Mouse (Mus musculus): ENCODE measurements around the gene Igsf9. TPM values are rescaled to one million over a fixed set of nuclear protein-coding genes. Genes with fewer than 3 reads are reported as not detected.

Gene Igsf9
- total RNA-seq, 1 experiment: 45.6 TPM

GRCm38 (mm10) chr1:172507701-172508100 lies 26.1 kb downstream of the Igsf9 start:
- Histone ChIP-seq H3K4me3 (ENCODE audit: insufficient read depth in 1 of 2, low read depth in 1 of 2, low read length in 2 of 2, poor library complexity in 1 of 2, severe bottlenecking in 1 of 2) (no peak overlapping the region), H3K9me3 (ENCODE audit: control insufficient read depth, insufficient read depth, low read depth, low read length) (no peaks in the 10 kb centered on the region), H3K9ac (ENCODE audit: insufficient read depth, low read depth, low read length, poor library complexity, severe bottlenecking) (no peak overlapping the region), H3K27ac (ENCODE audit: insufficient read depth, low read depth, low read length, poor library complexity, severe bottlenecking) (no peak overlapping the region), H3K4me1 (ENCODE audit: control insufficient read depth in 2 of 2, insufficient read depth in 2 of 2, low read length in 2 of 2, poor library complexity in 1 of 2) (peaks cover 12 to 28% of the 10 kb centered on the region in 2 experiments; a peak in 3 of 4 replicates), H3K36me3 (ENCODE audit: control insufficient read depth, insufficient read depth, low read length, poor library complexity, severe bottlenecking) (peaks cover 20% of the 10 kb centered on the region)
- DNase-seq (ENCODE audit: low read depth, low spot score): no peak
- no peak for TF ChIP-seq CHD2 (IDR thresholded peaks at IDR 0.05; ENCODE audit: low read depth, low read length)
- no peak for TF ChIP-seq ZC3H11A (IDR thresholded peaks at IDR 0.05; ENCODE audit: borderline replicate concordance, low read depth, low read length)
- no peak for TF ChIP-seq MAFK (IDR thresholded peaks at IDR 0.05; ENCODE audit: insufficient read depth, low read depth, low read length)
- no peak for TF ChIP-seq HCFC1 (IDR thresholded peaks at IDR 0.05; ENCODE audit: borderline replicate concordance, insufficient read depth, low read length)
- TF ChIP-seq ZNF384 (IDR thresholded peaks at IDR 0.05; ENCODE audit: low read depth, low read length): no peak
- in situ Hi-C loops (cut with MboI; ENCODE audit: low sequenced_read_pairs in 2 of 2, unreplicated experiment in 2 of 2): no loop called here

GRCm38 (mm10) chr1:172508172-172508571 lies 26.6 kb downstream of the Igsf9 start:
- peaks cover 10 to 23% of the 10 kb centered on the region in 2 experiments; a peak in 3 of 4 replicates for H3K4me1 ChIP-seq (ENCODE audit: control insufficient read depth in 2 of 2, insufficient read depth in 2 of 2, low read length in 2 of 2, poor library complexity in 1 of 2)
- no peak overlapping the region for H3K27ac ChIP-seq (ENCODE audit: insufficient read depth, low read depth, low read length, poor library complexity, severe bottlenecking)
- TF ChIP-seq CHD2 (IDR thresholded peaks at IDR 0.05; ENCODE audit: low read depth, low read length) (no peak), ZC3H11A (IDR thresholded peaks at IDR 0.05; ENCODE audit: borderline replicate concordance, low read depth, low read length) (no peak), MAFK (IDR thresholded peaks at IDR 0.05; ENCODE audit: insufficient read depth, low read depth, low read length) (no peak), HCFC1 (IDR thresholded peaks at IDR 0.05; ENCODE audit: borderline replicate concordance, insufficient read depth, low read length) (no peak), ZNF384 (IDR thresholded peaks at IDR 0.05; ENCODE audit: low read depth, low read length) (no peak)
- no peaks in the 10 kb centered on the region for H3K9me3 ChIP-seq (ENCODE audit: control insufficient read depth, insufficient read depth, low read depth, low read length)
- no peak overlapping the region for H3K4me3 ChIP-seq (ENCODE audit: insufficient read depth in 1 of 2, low read depth in 1 of 2, low read length in 2 of 2, poor library complexity in 1 of 2, severe bottlenecking in 1 of 2)
- in situ Hi-C loops (cut with MboI; ENCODE audit: low sequenced_read_pairs in 2 of 2, unreplicated experiment in 2 of 2): no loop called here
- H3K9ac ChIP-seq (ENCODE audit: insufficient read depth, low read depth, low read length, poor library complexity, severe bottlenecking): no peak overlapping the region
- peaks cover 20% of the 10 kb centered on the region for H3K36me3 ChIP-seq (ENCODE audit: control insufficient read depth, insufficient read depth, low read length, poor library complexity, severe bottlenecking)
- DNase-seq (ENCODE audit: low read depth, low spot score): no peak

GRCm38 (mm10) chr1:172509235-172509634 lies 27.6 kb downstream of the Igsf9 start:
- Histone ChIP-seq H3K9me3 (ENCODE audit: control insufficient read depth, insufficient read depth, low read depth, low read length) (no peaks in the 10 kb centered on the region), H3K9ac (ENCODE audit: insufficient read depth, low read depth, low read length, poor library complexity, severe bottlenecking) (no peak overlapping the region), H3K4me3 (ENCODE audit: insufficient read depth in 1 of 2, low read depth in 1 of 2, low read length in 2 of 2, poor library complexity in 1 of 2, severe bottlenecking in 1 of 2) (no peak overlapping the region), H3K27ac (ENCODE audit: insufficient read depth, low read depth, low read length, poor library complexity, severe bottlenecking) (no peak overlapping the region), H3K36me3 (ENCODE audit: control insufficient read depth, insufficient read depth, low read length, poor library complexity, severe bottlenecking) (peaks cover 20% of the 10 kb centered on the region), H3K4me1 (ENCODE audit: control insufficient read depth in 2 of 2, insufficient read depth in 2 of 2, low read length in 2 of 2, poor library complexity in 1 of 2) (peaks cover 6 to 23% of the 10 kb centered on the region in 2 experiments; a peak in 3 of 4 replicates)
- TF ChIP-seq CHD2 (IDR thresholded peaks at IDR 0.05; ENCODE audit: low read depth, low read length) (no peak), ZC3H11A (IDR thresholded peaks at IDR 0.05; ENCODE audit: borderline replicate concordance, low read depth, low read length) (no peak), MAFK (IDR thresholded peaks at IDR 0.05; ENCODE audit: insufficient read depth, low read depth, low read length) (no peak), ZNF384 (IDR thresholded peaks at IDR 0.05; ENCODE audit: low read depth, low read length) (no peak), HCFC1 (IDR thresholded peaks at IDR 0.05; ENCODE audit: borderline replicate concordance, insufficient read depth, low read length) (no peak)
- in situ Hi-C loops (cut with MboI; ENCODE audit: low sequenced_read_pairs in 2 of 2, unreplicated experiment in 2 of 2): no loop called here
- no peak for DNase-seq (ENCODE audit: low read depth, low spot score)

GRCm38 (mm10) chr1:172509983-172510382 lies 28.4 kb downstream of the Igsf9 start:
- no peaks in the 10 kb centered on the region for H3K9me3 ChIP-seq (ENCODE audit: control insufficient read depth, insufficient read depth, low read depth, low read length)
- no peak for DNase-seq (ENCODE audit: low read depth, low spot score)
- TF ChIP-seq HCFC1 (IDR thresholded peaks at IDR 0.05; ENCODE audit: borderline replicate concordance, insufficient read depth, low read length) (no peak), ZC3H11A (IDR thresholded peaks at IDR 0.05; ENCODE audit: borderline replicate concordance, low read depth, low read length) (no peak), MAFK (IDR thresholded peaks at IDR 0.05; ENCODE audit: insufficient read depth, low read depth, low read length) (no peak), ZNF384 (IDR thresholded peaks at IDR 0.05; ENCODE audit: low read depth, low read length) (no peak), CHD2 (IDR thresholded peaks at IDR 0.05; ENCODE audit: low read depth, low read length) (no peak)
- H3K9ac ChIP-seq (ENCODE audit: insufficient read depth, low read depth, low read length, poor library complexity, severe bottlenecking): no peak overlapping the region
- peaks cover 18% of the 10 kb centered on the region for H3K36me3 ChIP-seq (ENCODE audit: control insufficient read depth, insufficient read depth, low read length, poor library complexity, severe bottlenecking)
- peaks cover 2 to 21% of the 10 kb centered on the region in 2 experiments; a peak in 2 of 4 replicates for H3K4me1 ChIP-seq (ENCODE audit: control insufficient read depth in 2 of 2, insufficient read depth in 2 of 2, low read length in 2 of 2, poor library complexity in 1 of 2)
- in situ Hi-C loops (cut with MboI; ENCODE audit: low sequenced_read_pairs in 2 of 2, unreplicated experiment in 2 of 2): no loop called here
- no peak overlapping the region for H3K27ac ChIP-seq (ENCODE audit: insufficient read depth, low read depth, low read length, poor library complexity, severe bottlenecking)
- H3K4me3 ChIP-seq (ENCODE audit: insufficient read depth in 1 of 2, low read depth in 1 of 2, low read length in 2 of 2, poor library complexity in 1 of 2, severe bottlenecking in 1 of 2): peak overlapping the region in 1 of 2 experiments; percentile 26; a peak in 1 of 4 replicates

Measured in ES-E14 (cell line).